ENCODE assay signal across 8 mouse cellular contexts in genomic region chr5:150196211-150196585, GRCm38 (mm10).
DNase-seq lines count a peak whose midpoint lies in the region; ATAC-seq lines count a peak whose summit lies in the region.

No protein-coding gene starts in this region.

- WGBS in stomach, embryonic 15.5 days, result 1% methylated on average over 6 of the region's 6 CpGs

- peak overlapping the region; percentile 83 for H3K27ac ChIP-seq in stomach, embryonic 15.5 days

- peaks cover 8% of the 10 kb centered on the region for H3K36me3 ChIP-seq in megakaryocyte, embryonic 14.5 days (replicated peaks; ENCODE audit: low read length)
- H3K36me3 ChIP-seq in stomach, embryonic 15.5 days, result no peaks in the 10 kb centered on the region

- intact Hi-C loops in heart, postnatal 25 days (cut with DNase I), result loop anchor here (5.0 kb wide), 1 partner anchor 36 kb away; no protein-coding TSS in a partner anchor
- intact Hi-C loops in left cerebral cortex, postnatal 4 days (cut with DNase I), result no loop called here

- no peak overlapping the region for H3K9ac ChIP-seq in stomach, embryonic 15.5 days

- DNase-seq in urinary bladder, adult 18-20 months (ENCODE audit: low spot score in 2 of 2), result peak; percentile 46 to 57
- DNase-seq in urinary bladder, adult 2 months (ENCODE audit: low spot score), result no peak
- DNase-seq in fat pad, adult 2 months (ENCODE audit: extremely low read depth, low read depth, low spot score), result peak; percentile 14
- peak; percentile 48 for DNase-seq in heart, postnatal 25 days (ENCODE audit: low spot score)
- peak; percentile 74 to 75 for DNase-seq in kidney, postnatal 36 days
- DNase-seq in left cerebral cortex, postnatal 4 days, result no peak

- ATAC-seq in stomach, embryonic 15.5 days (ENCODE audit: insufficient read depth, low FRiP score, low read depth), result peak; percentile 79

- peak overlapping the region; percentile 94 for H3K4me3 ChIP-seq in megakaryocyte, embryonic 14.5 days (replicated peaks)
- H3K4me3 ChIP-seq in stomach, embryonic 15.5 days (replicated peaks), result peak overlapping the region; percentile 44

- H3K4me2 ChIP-seq in stomach, embryonic 15.5 days, result peak overlapping the region; percentile 58

- peaks cover 2% of the 10 kb centered on the region for H3K27me3 ChIP-seq in megakaryocyte, embryonic 14.5 days (replicated peaks)
- H3K27me3 ChIP-seq in stomach, embryonic 15.5 days (replicated peaks), result no peaks in the 10 kb centered on the region

- H3K4me1 ChIP-seq in megakaryocyte, embryonic 14.5 days, result peaks cover 27% of the 10 kb centered on the region
- no peaks in the 10 kb centered on the region for H3K4me1 ChIP-seq in stomach, embryonic 15.5 days

- peaks cover 4% of the 10 kb centered on the region; the same call in 1 of the 2 replicates for H3K9me3 ChIP-seq in megakaryocyte, embryonic 14.5 days
- no peaks in the 10 kb centered on the region for H3K9me3 ChIP-seq in stomach, embryonic 15.5 days

Comparison
In these comparisons a context has a peak if more than half of its experiments do, and no peak if none do; other contexts are left out.
1. DNase-seq: peak in urinary bladder, adult 18-20 months (2 of 2), fat pad, adult 2 months (single experiment), heart, postnatal 25 days (single experiment) and kidney, postnatal 36 days (2 of 2); none in urinary bladder, adult 2 months (single experiment) and left cerebral cortex, postnatal 4 days (single experiment).